Mouse (Mus musculus) heart, embryonic 13.5 days (tissue): ENCODE results near the gene Prickle4. TPM values are rescaled to one million over a fixed set of nuclear protein-coding genes. Genes with fewer than 3 reads are reported as not detected.

Experiments
- ATAC-seq: fragments of 200-750 bp; cut with Nextera tagmentation; 2 replicates; pipeline ENCODE4 v1.8.0; 2017; ENCODE audit warnings: moderate TSS enrichment; ENCODE audit not compliant: insufficient number of reproducible peaks, low FRiP score, low TSS enrichment; ENCODE audit errors: extremely low read depth
- H3K27ac ChIP-seq: fragments of 300-500 bp; sonication (generic); replicated peaks from 2 replicates; pipeline ENCODE4 v1.5.1; 2015; ENCODE audit warnings: moderate library complexity, mild to moderate bottlenecking, inconsistent platforms
- H3K27me3 ChIP-seq: fragments of 300-500 bp; sonication (generic); replicated peaks from 2 replicates; pipeline ENCODE4 v1.6.1; 2015; ENCODE audit warnings: mild to moderate bottlenecking, inconsistent platforms
- H3K36me3 ChIP-seq: fragments of 300-500 bp; sonication (generic); 2 replicates; pipeline ENCODE4 v1.6.1; 2015; ENCODE audit warnings: mild to moderate bottlenecking, inconsistent platforms
- H3K4me1 ChIP-seq: fragments of 300-500 bp; sonication (generic); 2 replicates; pipeline ENCODE4 v1.6.1; 2015; ENCODE audit warnings: inconsistent platforms
- H3K4me2 ChIP-seq: fragments of 300-500 bp; sonication (generic); 2 replicates; pipeline ENCODE4 v1.6.1; 2015; ENCODE audit warnings: inconsistent platforms, mild to moderate bottlenecking, moderate library complexity
- H3K4me3 ChIP-seq: fragments of 300-500 bp; sonication (generic); 2 replicates; pipeline ENCODE4 v1.5.1; 2015; ENCODE audit warnings: moderate library complexity, mild to moderate bottlenecking, inconsistent platforms
- H3K9ac ChIP-seq: fragments of 300-500 bp; sonication (generic); 2 replicates; pipeline ENCODE4 v1.6.1; 2015; ENCODE audit warnings: inconsistent platforms, mild to moderate bottlenecking, moderate library complexity
- H3K9me3 ChIP-seq: fragments of 300-500 bp; sonication (generic); 2 replicates; pipeline ENCODE4 v1.6.1; 2016; ENCODE audit warnings: inconsistent platforms
- WGBS: fragments of 180-500 bp; shearing (Covaris S2); methylation state at CpG from one replicate; pipeline ENCODE4 v1.1.7; 2015; ENCODE audit warnings: mixed read lengths; 5-methylcytosine and 5-hydroxymethylcytosine counted together
- polyA plus RNA-seq: library from polyadenylated mRNA; unstranded; fragments of >200 nt; fragmentation: Nextera tagmentation; extraction: Ambion mirVana; gene quantifications from 2 replicates; pipeline ENCODE4 v1.2.1, GENCODE M21; 2015

Gene Prickle4
- polyA plus RNA-seq, 1 experiment from 2014 or later, result 0.78 TPM

DNA sequence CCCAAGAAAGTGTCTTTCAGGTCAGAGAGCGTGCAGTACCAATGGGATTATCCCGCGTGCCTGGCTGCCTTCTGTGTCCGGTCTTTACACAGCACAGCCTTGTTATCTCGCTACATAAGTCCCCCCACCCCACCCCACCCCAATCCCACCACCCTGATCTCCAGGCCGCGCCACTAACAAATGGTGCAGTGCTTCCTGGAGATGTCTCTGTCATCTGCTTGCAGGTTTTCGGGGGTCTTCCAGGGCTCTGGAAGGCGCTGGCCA lies 6.3 kb downstream of the Prickle4 start, which contains the start of gene Tomm6:
TSS of gene Tomm6 (minus strand) at position 43 of the 264 bp plus-strand sequence.
- WGBS, result 0% methylated on average over 9 of the region's 9 CpGs
- Histone ChIP-seq H3K4me3 (peak within 1 kb of the TSS; percentile 72), H3K36me3 (peaks cover 33% of the 10 kb centered on the region), H3K9ac (peak within 1 kb of the TSS; percentile 85), H3K9me3 (no peaks in the 10 kb centered on the region), H3K4me2 (peak within 1 kb of the TSS; percentile 99), H3K27me3 (peaks cover 27% of the 10 kb centered on the region), H3K27ac (peak within 1 kb of the TSS; percentile 76), H3K4me1 (peaks cover 16% of the 10 kb centered on the region)
- no peak for ATAC-seq

DNA sequence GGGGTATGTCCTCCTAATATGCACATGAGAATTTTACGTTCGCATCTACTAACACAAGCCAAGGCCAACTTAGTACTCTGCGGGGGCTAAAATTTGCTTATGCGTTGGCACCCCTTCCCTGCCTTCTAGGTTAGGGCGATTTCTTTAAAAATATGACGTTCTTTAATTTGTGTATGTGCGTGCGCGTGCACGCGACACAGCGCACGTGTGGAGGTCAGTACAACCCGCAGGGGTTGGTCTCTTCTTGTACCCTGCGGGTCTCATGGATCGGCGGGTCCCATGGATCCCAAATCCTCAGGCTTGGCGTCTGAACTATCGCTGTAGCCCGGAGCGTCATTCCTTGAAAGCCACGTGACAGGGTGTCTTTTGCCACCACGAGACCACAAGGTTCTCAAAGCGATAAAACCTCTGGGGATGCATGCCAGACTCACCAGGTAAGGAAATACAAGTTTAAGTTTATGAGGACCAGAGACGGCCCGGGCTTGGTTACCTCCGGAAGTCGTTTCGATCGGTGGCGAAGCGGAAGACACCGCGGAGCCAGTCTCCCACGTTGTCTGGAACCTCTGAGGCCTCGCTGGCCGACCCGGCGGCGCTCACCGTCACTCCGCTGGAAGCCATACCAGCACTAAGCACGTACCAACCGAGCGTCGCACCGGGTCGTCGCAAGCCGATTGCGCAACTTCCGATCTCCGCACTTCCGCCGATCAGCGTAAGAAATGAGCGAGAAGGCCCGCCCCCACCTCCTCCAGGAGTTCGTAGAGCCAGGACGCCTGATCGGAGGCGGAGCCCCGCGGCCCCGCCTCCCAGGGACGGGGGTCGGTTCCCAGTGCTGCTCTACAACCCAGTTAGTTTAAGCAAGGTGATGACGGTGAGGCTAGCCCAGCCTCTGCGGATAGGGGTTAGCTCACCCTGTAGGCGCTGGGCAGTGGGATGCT lies 6.9 kb downstream of the Prickle4 start:
- under 1% methylated on average over 70 of the region's 70 CpGs for WGBS
- H3K9ac ChIP-seq, result peak overlapping the region; percentile 85
- peaks cover 16% of the 10 kb centered on the region for H3K4me1 ChIP-seq
- H3K9me3 ChIP-seq, result no peaks in the 10 kb centered on the region
- peaks cover 21% of the 10 kb centered on the region for H3K27me3 ChIP-seq
- ATAC-seq, result peak; percentile 78
- H3K27ac ChIP-seq, result peak overlapping the region; percentile 76
- peak overlapping the region; percentile 99 for H3K4me2 ChIP-seq
- H3K4me3 ChIP-seq, result peak overlapping the region; percentile 72
- H3K36me3 ChIP-seq, result peaks cover 38% of the 10 kb centered on the region

DNA sequence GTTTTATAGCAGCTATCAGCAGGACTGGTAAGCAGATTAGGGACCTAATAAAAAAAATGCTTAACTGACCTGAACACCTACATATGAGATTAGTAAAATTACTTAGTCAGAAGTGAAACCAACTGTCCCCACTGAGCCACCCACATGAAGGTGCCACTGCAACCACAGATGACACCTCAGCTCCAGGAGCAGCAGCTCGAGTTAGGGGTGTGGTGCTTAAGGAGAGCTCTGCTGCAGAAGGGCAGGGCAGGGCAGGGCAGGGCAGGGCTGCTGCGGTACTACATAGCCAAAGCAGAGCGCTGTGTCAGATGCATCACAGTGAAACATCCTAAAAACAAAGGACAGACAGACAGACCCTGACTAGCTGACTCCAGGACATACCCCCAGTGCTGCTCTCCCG lies 11.7 kb downstream of the Prickle4 start:
- H3K27me3 ChIP-seq, result no peaks in the 10 kb centered on the region
- 65% methylated on average over 4 of the region's 4 CpGs for WGBS
- H3K9me3 ChIP-seq, result no peaks in the 10 kb centered on the region
- peaks cover 81% of the 10 kb centered on the region for H3K36me3 ChIP-seq
- H3K27ac ChIP-seq, result no peak overlapping the region
- no peak overlapping the region for H3K4me3 ChIP-seq
- H3K4me1 ChIP-seq, result peaks cover 8% of the 10 kb centered on the region
- no peak overlapping the region for H3K4me2 ChIP-seq
- ATAC-seq, result no peak
- no peak overlapping the region for H3K9ac ChIP-seq

DNA sequence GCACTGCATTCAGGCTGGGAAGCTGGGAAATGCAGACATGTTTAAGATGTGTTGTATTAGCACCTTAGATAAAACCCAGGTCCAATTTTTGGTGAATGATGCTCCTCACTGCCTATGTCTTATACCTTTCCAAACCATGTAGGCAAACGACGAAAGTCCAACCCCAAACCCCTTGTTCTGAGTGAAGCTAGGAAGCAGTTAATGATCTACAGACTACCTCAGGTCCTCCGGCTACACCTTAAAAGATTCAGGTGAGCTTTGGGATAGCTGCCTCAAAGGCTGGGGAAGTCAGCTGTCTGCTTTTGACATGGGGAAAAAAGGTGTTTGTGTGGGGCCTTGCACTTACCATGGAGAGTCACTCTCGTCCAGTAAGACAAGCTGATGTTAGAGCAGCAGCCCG lies 15.8 kb downstream of the Prickle4 start:
- 85% methylated on average over 5 of the region's 5 CpGs for WGBS
- Histone ChIP-seq H3K4me1 (no peaks in the 10 kb centered on the region), H3K36me3 (peaks cover 74% of the 10 kb centered on the region), H3K9me3 (no peaks in the 10 kb centered on the region), H3K4me2 (no peak overlapping the region), H3K27me3 (no peaks in the 10 kb centered on the region), H3K4me3 (no peak overlapping the region), H3K9ac (no peak overlapping the region), H3K27ac (no peak overlapping the region)
- no peak for ATAC-seq

DNA sequence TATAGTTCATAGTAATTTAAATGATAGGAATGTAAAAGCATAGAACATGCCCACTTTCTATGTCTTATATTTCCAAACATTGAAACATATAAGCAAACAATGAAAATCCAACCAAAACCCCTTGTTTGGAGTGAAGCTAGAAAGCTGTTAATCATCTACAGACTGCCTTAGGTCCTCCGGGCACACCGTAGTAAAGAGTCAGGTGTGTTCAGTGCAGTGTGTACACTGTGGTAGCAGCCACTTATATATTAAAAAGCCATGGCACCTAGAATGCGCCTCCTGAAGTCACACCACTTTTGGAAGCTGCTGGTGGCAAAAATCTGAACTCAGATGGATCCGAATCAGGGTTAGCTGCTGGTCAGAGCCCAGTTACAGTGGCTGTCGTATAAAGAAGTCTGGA lies 16.3 kb downstream of the Prickle4 start:
- WGBS, result 85% methylated on average over 5 of the region's 5 CpGs
- Histone ChIP-seq H3K4me3 (no peak overlapping the region), H3K4me1 (peaks cover under 1% of the 10 kb centered on the region; the same call in 1 of the 2 replicates), H3K36me3 (peaks cover 71% of the 10 kb centered on the region), H3K9me3 (no peaks in the 10 kb centered on the region), H3K4me2 (no peak overlapping the region), H3K27ac (no peak overlapping the region), H3K27me3 (0 out of 2 replicates have a peak, but pooled peaks cover 2% of the 10 kb centered on the region), H3K9ac (no peak overlapping the region)
- ATAC-seq, result no peak

DNA sequence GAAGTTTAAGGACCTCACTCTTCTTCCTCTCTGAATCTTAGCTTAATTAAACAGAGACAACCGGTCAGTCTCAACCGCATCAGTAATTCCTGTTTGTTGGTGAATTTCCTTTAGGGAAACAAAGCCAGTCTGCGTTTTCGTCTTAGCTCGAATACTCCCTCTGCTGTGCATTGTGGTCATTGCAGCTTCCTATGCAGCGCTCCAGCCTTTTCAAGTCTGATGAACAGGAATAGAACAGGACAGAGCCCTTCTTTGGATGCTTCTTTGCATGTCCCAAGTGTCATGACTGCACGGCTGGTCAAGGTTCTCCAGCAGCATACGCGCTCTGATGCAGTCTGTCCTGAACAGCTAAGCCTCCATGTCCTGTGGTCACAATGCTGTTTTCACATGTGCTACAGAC lies 18.0 kb downstream of the Prickle4 start:
- Histone ChIP-seq H3K9ac (no peak overlapping the region), H3K9me3 (no peaks in the 10 kb centered on the region), H3K27me3 (peaks cover 10% of the 10 kb centered on the region; the same call in 1 of the 2 replicates), H3K4me3 (no peak overlapping the region), H3K27ac (no peak overlapping the region), H3K4me2 (no peak overlapping the region), H3K4me1 (peaks cover 12% of the 10 kb centered on the region), H3K36me3 (peaks cover 59% of the 10 kb centered on the region)
- WGBS, result 19% methylated on average over 9 of the region's 9 CpGs
- no peak for ATAC-seq

DNA sequence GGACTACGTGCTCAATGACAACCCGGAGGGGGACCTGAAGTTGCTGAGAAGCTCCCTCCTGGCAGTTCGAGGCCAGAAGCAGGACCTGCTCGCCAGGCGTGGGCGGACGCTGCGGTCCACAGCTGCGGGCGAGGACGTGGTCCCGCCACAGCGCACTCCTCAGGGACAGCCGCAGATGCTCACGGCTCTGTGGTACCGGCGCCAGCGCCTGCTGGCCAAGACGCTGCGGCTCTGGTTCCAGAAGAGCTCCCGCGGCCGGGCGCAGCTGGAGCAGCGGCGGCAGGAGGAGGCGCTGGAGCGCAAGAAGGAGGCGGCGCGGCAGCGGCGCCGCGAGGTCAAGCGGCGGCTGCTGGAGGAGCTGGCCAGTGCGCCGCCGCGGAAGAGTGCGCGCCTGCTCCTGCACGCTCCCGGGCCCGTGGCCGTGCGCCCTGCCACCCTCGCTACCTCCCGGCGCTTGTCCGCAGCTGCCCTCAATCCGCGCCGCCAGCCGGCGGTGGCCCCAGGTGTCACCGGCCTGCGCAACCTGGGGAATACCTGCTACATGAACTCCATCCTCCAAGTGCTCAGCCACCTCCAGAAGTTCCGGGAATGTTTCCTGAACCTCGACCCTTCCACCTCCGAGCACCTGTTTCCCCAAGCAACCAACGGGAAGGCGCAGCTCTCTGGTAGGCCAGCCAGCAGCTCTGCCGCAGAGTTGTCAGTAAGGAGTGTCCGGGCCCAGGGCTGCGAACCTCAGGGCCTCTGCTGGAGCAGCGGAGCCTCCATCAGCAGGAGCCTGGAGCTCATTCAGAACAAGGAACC lies 22.0 kb downstream of the Prickle4 start:
- H3K9me3 ChIP-seq, result no peaks in the 10 kb centered on the region
- H3K27ac ChIP-seq, result peak overlapping the region; percentile 45; the same call in 1 of the 2 replicates
- H3K36me3 ChIP-seq, result peaks cover 24% of the 10 kb centered on the region
- peaks cover 12% of the 10 kb centered on the region for H3K4me1 ChIP-seq
- H3K9ac ChIP-seq, result peak overlapping the region; percentile 74
- WGBS, result 3% methylated on average over 60 of the region's 68 CpGs
- peak overlapping the region; percentile 52 for H3K4me3 ChIP-seq
- peak; percentile 19; the same call in 1 of the 2 replicates for ATAC-seq
- H3K4me2 ChIP-seq, result peak overlapping the region; percentile 95
- H3K27me3 ChIP-seq, result peaks cover 20% of the 10 kb centered on the region

DNA sequence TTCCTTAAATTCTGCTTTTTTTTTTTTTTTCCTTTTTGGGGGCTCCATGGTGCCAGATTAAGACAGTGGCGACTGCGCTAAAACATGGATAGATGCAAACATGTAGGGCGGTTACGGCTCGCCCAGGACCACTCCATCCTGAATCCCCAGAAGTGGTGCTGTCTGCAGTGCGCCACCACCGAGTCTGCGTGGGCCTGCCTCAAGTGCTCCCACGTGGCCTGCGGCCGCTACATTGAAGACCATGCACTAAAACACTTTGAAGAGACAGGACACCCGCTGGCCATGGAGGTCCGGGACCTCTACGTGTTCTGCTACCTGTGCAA lies 22.6 kb downstream of the Prickle4 start:
- ATAC-seq, result no peak

DNA sequence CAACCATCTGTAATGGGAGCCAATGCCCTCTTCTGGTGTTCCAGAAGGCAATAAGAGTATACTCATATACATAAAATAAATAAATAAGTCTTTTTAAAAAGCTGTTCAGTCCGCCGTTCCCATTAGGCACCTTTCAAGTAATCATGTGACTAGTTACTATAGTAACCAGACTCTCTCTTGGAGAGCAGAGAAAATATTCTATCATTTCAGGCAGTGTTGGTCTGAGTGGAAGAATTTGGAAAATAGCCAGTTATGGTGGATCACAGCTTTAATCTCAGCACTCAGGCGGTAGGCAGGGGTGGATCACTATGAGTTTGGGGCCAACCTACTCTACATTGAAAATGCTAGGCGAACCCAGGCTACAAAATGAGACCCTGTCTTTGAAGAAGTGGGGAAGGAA lies 25.4 kb downstream of the Prickle4 start:
- Histone ChIP-seq H3K4me1 (peaks cover 22% of the 10 kb centered on the region), H3K9ac (no peak overlapping the region), H3K4me2 (no peak overlapping the region), H3K9me3 (no peaks in the 10 kb centered on the region), H3K27ac (no peak overlapping the region), H3K4me3 (no peak overlapping the region), H3K36me3 (peaks cover 5% of the 10 kb centered on the region; the same call in 1 of the 2 replicates), H3K27me3 (peaks cover 20% of the 10 kb centered on the region)
- ATAC-seq, result no peak
- WGBS, result 75% methylated on average over 4 of the region's 4 CpGs

More for the DNA sequence above, 22.6 kb downstream of the Prickle4 start:
- Histone ChIP-seq H3K4me3 (peak overlapping the region; percentile 52), H3K36me3 (peaks cover 20% of the 10 kb centered on the region), H3K4me1 (peaks cover 12% of the 10 kb centered on the region), H3K9ac (peak overlapping the region; percentile 74), H3K27ac (peak overlapping the region; percentile 45; the same call in 1 of the 2 replicates), H3K27me3 (peaks cover 20% of the 10 kb centered on the region), H3K4me2 (peak overlapping the region; percentile 95), H3K9me3 (no peaks in the 10 kb centered on the region)
- WGBS, result 17% methylated on average over 14 of the region's 14 CpGs

DNA sequence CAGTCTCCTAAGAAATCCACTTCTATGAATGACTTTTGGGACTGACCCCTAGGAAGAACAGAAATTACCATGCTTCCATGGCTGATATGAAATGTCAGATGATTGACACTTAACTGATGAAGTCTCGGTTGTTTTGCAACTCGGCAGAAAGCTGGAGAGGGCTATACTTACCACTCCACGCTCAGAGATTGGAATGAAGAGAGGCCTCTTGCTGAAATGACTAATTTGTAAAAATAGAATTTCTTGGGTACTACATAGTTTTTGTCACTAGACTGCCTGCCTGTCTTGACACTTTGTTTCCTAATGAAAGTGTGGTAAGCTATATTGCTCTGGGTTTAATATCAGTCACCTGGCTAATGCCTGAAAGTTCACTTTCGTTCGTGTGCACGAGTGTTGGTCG lies 30.1 kb downstream of the Prickle4 start:
- H3K27ac ChIP-seq, result peak overlapping the region; percentile 24; the same call in 1 of the 2 replicates
- no peak overlapping the region for H3K4me2 ChIP-seq
- H3K4me3 ChIP-seq, result no peak overlapping the region
- H3K9me3 ChIP-seq, result no peaks in the 10 kb centered on the region
- H3K36me3 ChIP-seq, result 0 out of 2 replicates have a peak, but pooled peaks cover 3% of the 10 kb centered on the region
- peaks cover 20% of the 10 kb centered on the region for H3K4me1 ChIP-seq
- 64% methylated on average over 7 of the region's 7 CpGs for WGBS
- H3K27me3 ChIP-seq, result no peaks in the 10 kb centered on the region
- no peak overlapping the region for H3K9ac ChIP-seq
- no peak for ATAC-seq

DNA sequence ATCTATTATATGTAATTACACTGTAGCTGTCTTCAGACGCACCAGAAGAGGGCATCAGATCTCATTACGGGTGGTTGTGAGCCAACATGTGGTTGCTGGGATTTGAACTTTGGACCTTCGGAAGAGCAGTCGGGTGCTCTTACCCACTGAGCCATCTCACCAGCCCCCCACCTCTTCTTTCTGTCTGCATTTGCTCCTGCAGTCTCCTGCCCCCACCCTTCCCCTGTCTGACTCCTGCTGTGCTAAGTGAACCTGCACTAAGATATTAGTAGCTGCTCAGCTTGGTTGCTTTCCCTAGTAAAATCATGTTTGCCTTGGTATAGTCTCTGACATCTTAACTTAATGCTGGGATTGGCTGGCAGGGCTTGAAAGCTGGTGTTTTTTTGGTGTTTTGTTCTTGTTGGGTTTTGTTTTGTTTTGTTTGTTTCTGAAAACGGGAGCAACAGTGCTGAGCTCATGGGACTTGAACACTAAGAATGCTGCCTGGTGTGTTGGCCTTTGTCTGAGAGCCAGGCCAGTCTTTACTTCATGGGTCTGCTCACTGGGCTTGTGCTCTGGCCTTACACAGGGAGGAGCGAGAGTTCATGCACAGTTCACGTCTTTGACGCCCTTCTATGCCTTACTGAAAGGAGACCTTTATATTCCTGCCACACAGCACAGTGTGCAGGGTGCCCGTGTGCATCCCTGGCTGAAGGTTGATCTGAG lies 31.4 kb downstream of the Prickle4 start:
- H3K9ac ChIP-seq, result no peak overlapping the region
- H3K4me2 ChIP-seq, result no peak overlapping the region
- no peaks in the 10 kb centered on the region for H3K9me3 ChIP-seq
- ATAC-seq, result no peak
- peak overlapping the region; percentile 36 for H3K27ac ChIP-seq
- H3K27me3 ChIP-seq, result no peaks in the 10 kb centered on the region
- H3K36me3 ChIP-seq, result 0 out of 2 replicates have a peak, but pooled peaks cover 3% of the 10 kb centered on the region
- 64% methylated on average over 9 of the region's 9 CpGs for WGBS
- H3K4me3 ChIP-seq, result no peak overlapping the region
- H3K4me1 ChIP-seq, result peaks cover 20% of the 10 kb centered on the region
